Mouse (Mus musculus) forebrain, embryonic 11.5 days (tissue): ENCODE measurements around the gene Nipal1. TPM values are rescaled to one million over a fixed set of nuclear protein-coding genes. Genes with fewer than 3 reads are reported as not detected.

Experiments
- polyA plus RNA-seq: library from polyadenylated mRNA; unstranded; fragments of >200 nt; fragmentation: Nextera tagmentation; extraction: Ambion mirVana; gene quantifications from 2 replicates; pipeline ENCODE4 v1.2.1, GENCODE M21; 2014

Nipal1 gene
- polyA plus RNA-seq, 1 experiment from 2014 or later, result 1.1 TPM

Other genes starting within 250 kb of the Nipal1 start
- 1.4 and 2.0 TPM in 2 replicates for gene Corin, start 143.3 kb upstream of the Nipal1 start, polyA plus RNA-seq
- 24.3 and 24.9 TPM in 2 replicates for gene Nfxl1, start 88.1 kb upstream of the Nipal1 start, polyA plus RNA-seq
- 0.36 and 0.63 TPM in 2 replicates for gene Zar1, start 66.5 kb upstream of the Nipal1 start, polyA plus RNA-seq
- gene Gm5868, start 60.2 kb upstream of the Nipal1 start, polyA plus RNA-seq, result 1.3 and 2.0 TPM in 2 replicates
- not detected in 2 replicates for gene Cnga1, start 3.5 kb upstream of the Nipal1 start, polyA plus RNA-seq
- not detected in 2 replicates for gene Txk, start 105.0 kb downstream of the Nipal1 start, polyA plus RNA-seq
- gene Tec, start 220.7 kb downstream of the Nipal1 start, polyA plus RNA-seq, result 2.9 and 3.0 TPM in 2 replicates